Comparison of ENCODE assay signal across 8 mouse cellular contexts in the genomic region with DNA sequence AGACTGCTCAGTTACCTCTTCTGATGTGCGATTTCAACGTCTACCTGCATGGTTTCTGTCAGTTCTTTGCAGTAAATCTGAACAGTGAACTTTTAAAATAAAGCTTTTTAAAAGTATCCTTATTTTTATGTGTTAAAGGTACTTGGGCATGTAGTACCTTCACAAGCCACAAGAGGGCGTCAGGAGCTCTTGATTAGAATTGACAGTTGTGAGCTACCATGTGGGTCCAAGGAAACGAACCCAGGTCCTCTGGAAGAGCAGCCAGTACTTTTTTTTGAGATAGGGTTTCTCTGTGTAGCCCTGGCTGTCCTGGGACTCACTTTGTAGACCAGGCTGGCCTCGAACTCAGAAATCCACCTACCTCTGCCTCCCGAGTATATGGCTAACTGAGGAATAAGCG.
DNase-seq lines count a peak whose midpoint lies in the region; ATAC-seq lines count a peak whose summit lies in the region.

No protein-coding gene starts in this region.

- DNase-seq in adrenal gland, adult (ENCODE audit: inconsistent age in 2 of 2, low spot score in 1 of 2): peak; percentile 29 to 73
- no peak for DNase-seq in adrenal gland, postnatal 4 days (ENCODE audit: low spot score in 2 of 2)
- peak; percentile 43 for DNase-seq in layer of hippocampus, adult 11-12 months (ENCODE audit: low spot score)
- no peak for DNase-seq in layer of hippocampus, postnatal 14 days (ENCODE audit: low spot score in 2 of 2)
- peak; percentile 30 for DNase-seq in T-cell, adult 2 months (ENCODE audit: low spot score)
- peak; percentile 35 for DNase-seq in fibroblast of lung, adult 2 months (ENCODE audit: low read depth)
- DNase-seq in urinary bladder, adult 2 months (ENCODE audit: low spot score): no peak

- peak; percentile 85 for ATAC-seq in megakaryocyte-erythroid progenitor cell, adult 5-6 weeks (replicated peaks; ENCODE audit: low FRiP score, low TSS enrichment, poor library complexity, severe bottlenecking)

Comparison
In these comparisons a context has a peak if more than half of its experiments do, and no peak if none do; other contexts are left out.
1. DNase-seq: peak in adrenal gland, adult (2 of 2), layer of hippocampus, adult 11-12 months (single experiment), T-cell, adult 2 months (single experiment) and fibroblast of lung, adult 2 months (single experiment); none in adrenal gland, postnatal 4 days (0 of 2), layer of hippocampus, postnatal 14 days (0 of 2) and urinary bladder, adult 2 months (single experiment).